Mouse (Mus musculus): ENCODE measurements at regions not wholly inside any gene's neighbourhood (a gene's known extent, or its start where the extent isn't known, plus 50 kb on each side); places are given as distances from the start of the nearest gene placed in this dataset.

GRCm38 (mm10) chr8:34442688-34443087 is 331.2 kb upstream of the Gm10131 start:
- Histone ChIP-seq H3K4me1 (ENCODE audit: control insufficient read depth, insufficient read depth, insufficient read length, low read length) (no peaks in the 10 kb centered on the region), H3K4me3 (ENCODE audit: low read depth, low read length) (no peak overlapping the region), H3K36me3 (ENCODE audit: control insufficient read depth, insufficient read depth, low read length) (no peaks in the 10 kb centered on the region), H3K27ac (ENCODE audit: insufficient read depth, low read depth, low read length) (no peak overlapping the region), H3K27me3 (ENCODE audit: control insufficient read depth, insufficient read depth, low read length) (no peaks in the 10 kb centered on the region)
- WGBS: 86% methylated on average over 3 of the region's 3 CpGs
- no peak for TF ChIP-seq CTCF (IDR thresholded peaks at IDR 0.05; ENCODE audit: extremely low read depth, insufficient read length, insufficient replicate concordance, low read depth, low read length)
- TF ChIP-seq POLR2A (IDR thresholded peaks at IDR 0.05; ENCODE audit: low read depth, low read length): no peak

- Histone ChIP-seq H3K36me3 (ENCODE audit: control insufficient read depth, insufficient read depth, low read length) (no peaks in the 10 kb centered on the region), H3K4me3 (ENCODE audit: low read depth, low read length) (no peak overlapping the region), H3K27ac (ENCODE audit: insufficient read depth, low read depth, low read length) (no peak overlapping the region), H3K4me1 (ENCODE audit: control insufficient read depth, insufficient read depth, insufficient read length, low read length) (no peaks in the 10 kb centered on the region), H3K27me3 (ENCODE audit: control insufficient read depth, insufficient read depth, low read length) (no peaks in the 10 kb centered on the region)
- 82% methylated on average over 3 of the region's 3 CpGs for WGBS
- no peak for TF ChIP-seq POLR2A (IDR thresholded peaks at IDR 0.05; ENCODE audit: low read depth, low read length)
- TF ChIP-seq CTCF (IDR thresholded peaks at IDR 0.05; ENCODE audit: extremely low read depth, insufficient read length, insufficient replicate concordance, low read depth, low read length): no peak
Measured at GRCm38 (mm10) chr8:34441756-34442155, 330.2 kb upstream of the Gm10131 start.

GRCm38 (mm10) chr8:34440771-34441170 is 329.2 kb upstream of the Gm10131 start:
- no peaks in the 10 kb centered on the region for H3K4me1 ChIP-seq (ENCODE audit: control insufficient read depth, insufficient read depth, insufficient read length, low read length)
- H3K27ac ChIP-seq (ENCODE audit: insufficient read depth, low read depth, low read length): no peak overlapping the region
- 35% methylated on average over 4 of the region's 4 CpGs for WGBS
- no peaks in the 10 kb centered on the region for H3K36me3 ChIP-seq (ENCODE audit: control insufficient read depth, insufficient read depth, low read length)
- no peaks in the 10 kb centered on the region for H3K27me3 ChIP-seq (ENCODE audit: control insufficient read depth, insufficient read depth, low read length)
- TF ChIP-seq POLR2A (IDR thresholded peaks at IDR 0.05; ENCODE audit: low read depth, low read length) (no peak), CTCF (IDR thresholded peaks at IDR 0.05; ENCODE audit: extremely low read depth, insufficient read length, insufficient replicate concordance, low read depth, low read length) (no peak)
- H3K4me3 ChIP-seq (ENCODE audit: low read depth, low read length): no peak overlapping the region

- no peak overlapping the region for H3K27ac ChIP-seq (ENCODE audit: insufficient read depth, low read depth, low read length)
- H3K27me3 ChIP-seq (ENCODE audit: control insufficient read depth, insufficient read depth, low read length): no peaks in the 10 kb centered on the region
- H3K4me1 ChIP-seq (ENCODE audit: control insufficient read depth, insufficient read depth, insufficient read length, low read length): no peaks in the 10 kb centered on the region
- no peak overlapping the region for H3K4me3 ChIP-seq (ENCODE audit: low read depth, low read length)
- WGBS: 35% methylated on average over 2 of the region's 2 CpGs
- no peaks in the 10 kb centered on the region for H3K36me3 ChIP-seq (ENCODE audit: control insufficient read depth, insufficient read depth, low read length)
- no peak for TF ChIP-seq POLR2A (IDR thresholded peaks at IDR 0.05; ENCODE audit: low read depth, low read length)
- TF ChIP-seq CTCF (IDR thresholded peaks at IDR 0.05; ENCODE audit: extremely low read depth, insufficient read length, insufficient replicate concordance, low read depth, low read length): no peak
Measured at GRCm38 (mm10) chr8:34438771-34439170, 327.2 kb upstream of the Gm10131 start.

- whole genome bisulfite sequencing: 95% methylated on average over 7 of the region's 7 CpGs
- H3K36me3 ChIP-seq (ENCODE audit: control insufficient read depth, insufficient read depth, low read length): no peaks in the 10 kb centered on the region
- no peaks in the 10 kb centered on the region for H3K4me1 ChIP-seq (ENCODE audit: control insufficient read depth, insufficient read depth, insufficient read length, low read length)
- TF ChIP-seq CTCF (IDR thresholded peaks at IDR 0.05; ENCODE audit: extremely low read depth, insufficient read length, insufficient replicate concordance, low read depth, low read length): no peak
- no peak for TF ChIP-seq POLR2A (IDR thresholded peaks at IDR 0.05; ENCODE audit: low read depth, low read length)
- no peak overlapping the region for H3K27ac ChIP-seq (ENCODE audit: insufficient read depth, low read depth, low read length)
- no peak overlapping the region for H3K4me3 ChIP-seq (ENCODE audit: low read depth, low read length)
- H3K27me3 ChIP-seq (ENCODE audit: control insufficient read depth, insufficient read depth, low read length): no peaks in the 10 kb centered on the region
Measured at GRCm38 (mm10) chr8:34431985-34432384, 320.4 kb upstream of the Gm10131 start.

GRCm38 (mm10) chr8:34429231-34429630 is 317.7 kb upstream of the Gm10131 start:
- no peaks in the 10 kb centered on the region for H3K27me3 ChIP-seq (ENCODE audit: control insufficient read depth, insufficient read depth, low read length)
- no peak overlapping the region for H3K27ac ChIP-seq (ENCODE audit: insufficient read depth, low read depth, low read length)
- H3K4me1 ChIP-seq (ENCODE audit: control insufficient read depth, insufficient read depth, insufficient read length, low read length): no peaks in the 10 kb centered on the region
- H3K36me3 ChIP-seq (ENCODE audit: control insufficient read depth, insufficient read depth, low read length): no peaks in the 10 kb centered on the region
- TF ChIP-seq CTCF (IDR thresholded peaks at IDR 0.05; ENCODE audit: extremely low read depth, insufficient read length, insufficient replicate concordance, low read depth, low read length) (no peak), POLR2A (IDR thresholded peaks at IDR 0.05; ENCODE audit: low read depth, low read length) (no peak)
- 71% methylated on average over 3 of the region's 3 CpGs for WGBS
- no peak overlapping the region for H3K4me3 ChIP-seq (ENCODE audit: low read depth, low read length)

GRCm38 (mm10) chr8:34401571-34401970 is 290.0 kb upstream of the Gm10131 start:
- H3K4me3 ChIP-seq (ENCODE audit: low read depth, low read length): no peak overlapping the region
- no peaks in the 10 kb centered on the region for H3K4me1 ChIP-seq (ENCODE audit: control insufficient read depth, insufficient read depth, insufficient read length, low read length)
- TF ChIP-seq CTCF (IDR thresholded peaks at IDR 0.05; ENCODE audit: extremely low read depth, insufficient read length, insufficient replicate concordance, low read depth, low read length) (no peak), POLR2A (IDR thresholded peaks at IDR 0.05; ENCODE audit: low read depth, low read length) (no peak)
- H3K27ac ChIP-seq (ENCODE audit: insufficient read depth, low read depth, low read length): no peak overlapping the region
- WGBS: 79% methylated on average over 3 of the region's 3 CpGs
- H3K27me3 ChIP-seq (ENCODE audit: control insufficient read depth, insufficient read depth, low read length): no peaks in the 10 kb centered on the region
- no peaks in the 10 kb centered on the region for H3K36me3 ChIP-seq (ENCODE audit: control insufficient read depth, insufficient read depth, low read length)
